Mouse (Mus musculus): ENCODE measurements around the gene Spata3. TPM values are rescaled to one million over a fixed set of nuclear protein-coding genes. Genes with fewer than 3 reads are reported as not detected.
"Not testable (repeated sequence)": the region's sequence is repeated elsewhere in the genome, so short reads cannot be mapped to it uniquely, and the experiment has no call there.

Gene Spata3
- 1 to 10 TPM in 1 of 4 experiments, under 1 TPM in 3; 0.46 to 2.0 (median 0.66) TPM for total RNA-seq (2022)

DNA sequence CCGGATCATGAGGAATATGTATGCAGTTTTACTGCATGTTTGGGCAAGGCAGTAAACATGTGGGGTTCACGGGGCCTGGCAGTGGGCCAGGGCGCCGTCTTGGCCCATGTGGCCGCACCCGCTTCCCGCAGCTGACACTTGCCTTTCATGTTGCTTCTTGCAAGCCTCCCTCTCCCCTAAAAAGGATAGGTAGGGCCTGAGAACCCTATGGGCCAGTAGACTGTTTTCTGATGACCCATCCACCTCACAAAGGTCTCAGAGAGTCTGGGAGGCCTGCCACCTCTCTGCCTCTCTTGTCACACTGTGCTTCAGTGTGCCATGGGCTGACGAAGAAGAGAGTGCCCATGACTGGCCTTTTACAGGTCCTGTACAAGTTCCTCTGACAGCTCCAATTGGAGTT is at the start of gene Spata3:
Gene Spata3, plus strand, starts transcription at position 301 of the 400 bp plus-strand sequence.
- DNase-seq (ENCODE audit: low spot score in 2 of 2): no peak

DNA sequence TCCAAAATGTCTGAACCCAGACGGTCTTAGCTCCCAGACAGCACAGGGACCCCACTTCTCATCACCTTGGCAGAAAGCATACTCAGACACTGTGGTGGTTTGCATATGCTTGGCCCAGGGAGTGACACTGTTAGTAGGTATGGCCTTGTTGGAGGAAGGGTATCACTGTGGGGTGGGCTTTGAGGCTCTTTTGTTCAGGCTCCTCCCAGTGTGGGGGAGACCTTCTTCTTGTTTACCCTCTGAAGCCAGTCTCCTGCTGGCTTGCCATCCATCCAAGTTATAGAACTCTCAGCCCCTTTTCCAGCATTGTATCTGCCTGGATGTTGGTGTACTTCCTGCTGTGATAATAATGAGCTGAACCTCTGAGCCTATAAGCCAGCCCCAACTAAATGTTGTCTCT is 47.5 kb upstream of the Spata3 start:
- no peak for DNase-seq (ENCODE audit: low spot score in 2 of 2)

DNA sequence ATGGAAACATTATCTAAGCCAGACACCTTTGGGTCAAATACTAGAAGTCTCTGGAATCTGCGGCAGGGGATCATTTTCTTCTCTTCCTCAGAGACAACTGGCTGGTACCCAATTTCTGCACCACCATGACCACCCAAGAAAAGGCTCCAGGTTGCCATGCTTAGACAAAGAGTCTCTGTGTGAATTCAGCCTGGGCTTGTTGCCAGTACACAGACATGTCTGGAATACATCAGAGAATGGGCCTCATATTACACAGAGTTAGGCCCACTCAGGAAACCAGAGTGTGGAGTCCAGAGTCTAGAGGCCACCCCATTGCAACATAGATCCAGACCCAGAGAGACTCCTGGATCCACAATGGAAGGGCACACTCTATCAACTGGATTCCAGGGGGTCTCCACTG is 47.1 kb upstream of the Spata3 start:
- DNase-seq (ENCODE audit: low spot score in 2 of 2): peak in 1 of 2 experiments; percentile 41

DNA sequence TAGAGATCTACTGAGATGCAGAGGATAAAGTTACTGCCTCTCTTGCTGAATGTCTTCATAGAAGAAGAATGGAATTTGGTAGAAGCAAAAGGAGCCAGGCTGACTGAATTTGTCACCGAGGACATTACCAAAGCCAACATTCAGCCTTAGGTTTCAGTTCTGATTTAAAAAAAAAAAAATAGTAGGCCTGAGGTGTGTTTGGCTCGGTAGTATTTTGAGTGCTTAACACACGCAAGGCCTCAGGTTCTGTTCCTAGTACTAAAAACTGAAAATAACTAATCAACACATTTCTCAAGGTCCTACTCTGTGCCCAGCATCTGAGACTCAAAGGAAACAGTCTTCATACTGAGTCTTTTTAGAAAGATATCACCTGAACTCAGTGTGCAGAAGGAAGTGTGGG is 45.5 kb upstream of the Spata3 start:
- no peak for DNase-seq (ENCODE audit: low spot score in 2 of 2)

DNA sequence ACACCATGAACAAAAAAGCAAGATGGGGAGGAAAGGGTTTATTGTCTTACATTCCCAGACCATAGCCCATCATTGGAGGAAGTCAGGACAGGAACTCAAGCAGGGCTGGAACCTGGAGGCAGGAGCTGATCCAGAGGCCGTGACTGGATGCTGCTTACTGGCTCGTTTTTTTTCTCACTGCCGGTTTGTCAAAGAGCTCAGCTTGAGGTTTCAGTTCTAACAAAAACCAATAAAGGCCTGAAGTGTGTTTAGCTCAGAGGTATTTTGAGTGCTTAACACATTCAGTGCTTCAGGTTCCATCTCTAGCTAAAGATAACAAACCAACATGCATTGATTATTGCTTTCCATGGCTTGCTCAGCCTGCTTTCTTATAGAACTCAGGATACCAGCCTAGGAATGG is 44.3 kb upstream of the Spata3 start:
- no peak for DNase-seq (ENCODE audit: low spot score in 2 of 2)

DNA sequence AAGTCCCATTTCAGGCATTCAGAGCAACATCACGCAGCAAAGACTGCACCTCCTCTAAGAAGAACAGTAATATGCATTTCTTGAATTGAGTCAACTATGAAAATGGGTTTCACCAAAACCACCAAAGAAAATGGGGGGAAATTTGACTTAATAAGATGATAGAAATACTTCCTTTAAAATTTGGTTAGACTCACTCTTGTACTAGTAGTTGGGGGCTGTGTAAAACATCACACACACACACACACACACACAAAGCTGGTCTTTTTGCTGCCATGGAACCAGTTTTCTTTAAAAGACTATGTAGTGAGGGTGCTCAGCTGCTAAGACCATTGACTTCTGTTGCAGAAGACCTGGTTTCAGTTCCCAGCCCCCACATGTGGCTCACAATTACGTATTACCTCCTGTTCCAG is 43.1 kb upstream of the Spata3 start:
- no peak for DNase-seq (ENCODE audit: low spot score in 2 of 2)

DNA sequence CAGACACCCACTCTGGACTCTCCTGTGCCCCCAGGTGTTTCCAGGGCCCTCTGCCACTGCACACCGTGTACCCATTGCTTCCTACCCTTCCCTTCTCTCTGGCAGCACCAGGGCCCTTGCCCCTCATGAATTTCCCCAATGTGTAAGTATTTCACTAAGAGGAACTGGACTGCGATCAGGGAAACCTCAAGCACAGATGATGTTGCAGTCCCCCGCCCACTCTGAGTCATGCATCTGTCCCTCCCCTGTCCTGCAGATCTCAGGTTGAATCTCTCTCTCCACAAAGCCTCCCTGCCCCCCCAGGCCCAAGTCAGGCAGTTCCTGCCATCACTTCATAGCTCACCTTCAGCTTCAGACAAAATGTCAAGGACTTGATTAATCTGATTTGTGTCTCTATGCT is 38.9 kb upstream of the Spata3 start:
- no peak for DNase-seq (ENCODE audit: low spot score in 2 of 2)

DNA sequence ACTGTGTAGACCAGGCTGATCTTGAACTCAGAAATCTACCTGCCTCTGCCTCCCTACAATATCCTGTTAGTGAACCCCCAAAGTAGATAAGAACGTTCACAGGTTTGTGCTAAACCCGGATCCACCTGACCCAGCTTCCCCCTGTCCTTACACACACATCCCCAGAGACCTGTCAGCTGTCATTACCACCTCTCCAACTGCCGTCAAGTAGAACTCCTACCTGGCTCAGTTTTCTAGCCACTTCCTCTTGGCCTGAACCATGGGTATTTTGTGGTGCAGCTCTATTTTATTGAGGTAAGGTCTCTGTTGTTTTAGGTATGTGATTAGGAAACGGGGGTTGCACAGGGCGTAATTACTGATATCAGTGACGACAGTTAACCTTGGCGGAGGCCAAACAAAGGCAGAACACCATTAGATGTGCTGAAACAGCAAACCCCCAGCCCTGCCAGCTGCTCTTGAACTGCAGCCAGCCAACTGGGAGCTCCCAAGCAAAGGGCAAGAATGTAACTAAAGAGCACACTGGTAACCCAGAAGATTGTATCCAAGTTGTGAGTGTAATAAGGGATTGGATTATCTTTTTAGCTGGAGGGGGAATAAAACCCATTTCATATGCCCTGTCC is 34.8 kb upstream of the Spata3 start:
- no peak for DNase-seq (ENCODE audit: low spot score in 2 of 2)

DNA sequence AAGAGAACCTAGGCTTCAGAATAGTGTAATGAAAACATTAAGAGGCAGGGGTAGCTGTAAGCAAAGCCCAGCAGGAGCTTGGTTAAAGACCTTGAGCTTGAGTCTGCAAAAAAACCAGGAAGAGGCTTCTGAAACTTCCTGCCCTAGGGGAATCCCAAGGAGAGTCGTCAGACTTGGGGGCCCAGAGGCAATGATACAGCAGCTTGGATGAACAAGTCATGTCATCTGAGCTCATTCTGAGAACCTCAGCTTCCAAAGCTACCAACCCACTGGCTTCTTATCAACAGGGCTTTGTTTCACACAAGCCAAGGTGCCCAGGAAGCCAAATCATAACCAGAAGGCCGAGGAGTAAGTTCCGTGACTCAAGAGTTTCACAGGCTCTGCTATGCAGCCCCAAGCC is 30.8 kb upstream of the Spata3 start:
- no peak for DNase-seq (ENCODE audit: low spot score in 2 of 2)

DNA sequence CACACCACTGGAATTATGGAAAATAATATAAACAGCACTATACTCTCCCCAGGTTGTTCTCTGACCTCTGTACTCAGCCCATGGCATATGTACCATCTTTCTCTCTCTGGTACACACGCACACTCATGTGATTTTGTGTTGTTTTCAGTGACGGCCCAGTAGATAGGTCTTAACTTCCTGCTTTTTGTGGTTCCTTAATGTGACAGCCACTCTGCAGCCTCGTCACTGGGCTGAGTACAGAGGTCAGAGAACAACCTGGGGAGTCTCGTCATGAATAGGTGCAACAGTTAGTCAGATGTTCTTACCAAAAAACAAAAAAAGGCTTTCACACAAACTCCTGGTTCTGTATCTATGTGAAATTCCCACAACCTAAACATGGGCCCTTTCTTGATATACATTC is 28.3 kb upstream of the Spata3 start:
- no peak for DNase-seq (ENCODE audit: low spot score in 2 of 2)

DNA sequence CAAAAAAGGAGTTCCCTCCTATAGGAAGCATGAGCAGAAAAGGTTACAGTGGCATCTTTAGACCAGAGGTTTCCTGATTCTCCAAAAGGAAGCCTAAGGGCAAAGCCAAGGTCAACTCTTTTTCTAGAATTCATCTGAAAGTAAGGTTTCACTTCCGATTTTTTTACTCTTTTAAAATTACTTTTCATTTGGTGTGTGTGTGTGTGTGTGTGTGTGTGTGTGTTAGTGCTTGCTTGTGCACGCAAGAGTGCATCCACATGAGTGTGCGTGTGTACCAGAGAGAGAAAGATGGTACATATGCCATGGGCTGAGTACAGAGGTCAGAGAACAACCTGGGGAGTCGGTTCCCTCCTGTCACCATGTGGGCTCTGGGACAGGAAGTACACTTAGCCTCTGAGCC is 27.7 kb upstream of the Spata3 start:
- DNase-seq (ENCODE audit: low spot score in 2 of 2): not testable (repeated sequence)

DNA sequence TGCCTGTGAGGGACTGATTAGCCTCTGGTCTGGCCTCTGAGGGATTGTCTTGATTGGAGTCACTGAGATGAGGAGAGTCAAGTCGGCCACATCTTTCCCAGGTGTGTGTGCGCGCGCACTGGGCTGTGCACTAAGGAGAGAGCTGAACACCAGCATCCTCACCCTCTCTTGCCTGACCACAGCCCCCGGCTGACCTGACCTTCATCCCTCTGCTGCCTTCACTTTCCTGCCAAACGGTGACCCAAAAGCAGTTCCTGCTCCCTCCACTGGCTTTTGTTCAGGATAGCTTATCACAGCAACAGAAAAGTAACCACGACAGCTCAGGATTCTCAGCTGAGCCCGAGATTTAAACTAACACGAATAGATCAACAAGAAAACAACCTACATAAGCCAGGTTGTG is 24.4 kb upstream of the Spata3 start:
- no peak for DNase-seq (ENCODE audit: low spot score in 2 of 2)

DNA sequence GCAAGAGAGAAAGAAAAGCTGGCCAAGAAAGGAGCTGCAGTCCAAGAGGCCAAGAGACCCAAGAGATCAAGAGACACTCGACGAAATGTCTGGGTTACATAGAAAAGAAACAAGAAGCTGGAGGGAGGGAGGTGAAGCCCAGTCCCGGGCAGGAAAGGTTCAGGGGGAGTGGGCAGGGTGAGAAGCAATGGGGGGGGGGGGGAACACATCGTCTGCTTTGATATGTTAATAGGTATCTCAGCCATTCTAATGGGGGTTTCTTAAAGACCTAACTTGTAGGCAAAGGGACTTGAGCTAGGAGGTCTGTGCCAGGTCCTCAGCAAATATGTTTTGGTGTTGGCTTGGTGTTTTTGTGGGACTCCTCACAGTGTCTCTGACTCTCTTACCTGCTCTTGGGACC is 23.1 kb upstream of the Spata3 start:
- DNase-seq (ENCODE audit: low spot score in 2 of 2): no peak

DNA sequence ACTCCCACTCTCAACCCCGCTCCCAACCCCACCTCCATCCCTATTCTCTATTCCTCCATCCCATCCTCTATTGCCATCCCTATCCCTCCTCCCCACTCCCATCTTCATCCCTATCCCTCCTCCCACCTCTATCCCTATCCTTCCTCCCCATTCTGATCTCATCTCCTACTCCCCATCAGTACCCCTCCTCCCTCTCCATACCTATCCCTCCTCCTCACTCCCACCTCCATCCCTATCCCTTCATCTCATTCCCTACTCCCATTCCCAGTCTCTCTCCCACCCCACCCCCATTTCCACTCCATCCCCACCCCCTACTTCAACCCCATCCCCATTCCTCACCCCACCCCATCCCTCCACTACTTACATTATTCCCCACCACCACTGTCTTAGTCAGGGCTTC is 19.4 kb upstream of the Spata3 start:
- no peak for DNase-seq (ENCODE audit: low spot score in 2 of 2)

DNA sequence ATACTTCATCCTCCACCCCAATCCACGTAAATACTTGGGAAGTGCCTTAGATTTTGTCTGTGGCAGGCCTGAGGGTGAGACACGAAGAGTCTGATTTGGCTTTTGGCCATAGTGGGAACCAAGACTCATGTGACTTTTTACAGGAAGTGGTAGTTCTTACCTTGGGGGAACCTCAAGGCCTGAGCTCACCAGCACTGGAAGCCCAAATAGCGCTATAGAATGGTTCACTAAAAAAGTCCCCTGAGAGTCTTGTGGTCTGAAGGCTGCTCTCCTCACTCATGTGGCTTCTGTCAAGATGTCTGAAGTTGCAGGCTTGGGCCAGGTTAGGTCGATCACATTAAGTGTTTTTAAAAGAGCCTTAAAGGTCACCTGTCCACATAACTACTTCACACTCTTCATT is 18.6 kb upstream of the Spata3 start:
- DNase-seq (ENCODE audit: low spot score in 2 of 2): no peak

DNA sequence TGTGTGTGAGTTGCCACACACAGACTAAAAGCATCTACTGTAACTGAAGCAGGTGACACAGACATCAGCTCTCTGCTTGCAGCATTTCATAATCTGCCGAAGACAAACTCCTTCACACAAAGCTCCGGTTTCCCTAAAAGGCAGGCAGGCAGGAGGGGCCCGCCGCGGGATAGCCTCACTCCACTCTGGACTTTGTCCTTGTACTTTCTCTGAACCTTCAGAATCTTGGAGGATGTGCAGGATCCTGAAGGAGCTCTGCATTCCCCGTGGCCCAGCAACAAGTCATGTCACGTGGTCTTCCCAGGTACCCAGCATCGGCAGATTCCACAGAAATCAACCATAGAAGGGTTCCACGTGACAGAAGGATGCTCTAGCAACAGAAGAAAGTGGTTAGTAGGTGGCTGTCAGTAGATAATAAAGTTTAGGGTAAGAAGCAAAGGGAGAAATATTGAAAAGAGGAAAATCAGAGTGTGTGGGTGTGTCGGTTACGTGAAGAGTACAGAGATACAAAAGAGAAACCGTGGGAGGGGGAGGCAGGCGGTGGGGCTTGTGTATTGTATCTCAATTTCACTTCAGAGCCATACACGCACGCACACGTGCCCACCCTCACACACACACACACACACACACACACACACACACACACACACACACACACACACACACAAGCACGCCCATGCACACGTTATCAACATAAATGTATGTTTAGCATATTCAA is 16.6 kb upstream of the Spata3 start:
- DNase-seq (ENCODE audit: low spot score in 2 of 2): peak; percentile 31 to 50

DNA sequence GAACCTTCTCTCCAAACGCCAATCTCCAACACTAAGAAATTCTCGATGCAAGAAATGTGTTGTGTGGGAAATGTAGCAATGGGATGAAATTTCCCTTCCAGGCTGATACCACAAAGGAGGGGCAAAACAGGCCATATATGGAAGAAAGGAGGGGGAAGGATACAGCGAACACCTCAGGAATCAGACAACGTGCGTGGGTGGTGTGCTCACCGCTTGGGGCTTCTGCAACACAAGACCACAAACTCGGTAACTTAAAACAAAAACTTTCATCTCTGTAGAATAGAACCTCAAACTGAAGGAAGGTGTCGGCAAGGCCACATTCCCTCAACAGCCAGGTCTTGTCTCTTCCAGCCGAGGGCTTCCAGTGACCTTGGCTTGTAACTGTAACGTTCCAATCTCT is 11.1 kb upstream of the Spata3 start:
- DNase-seq (ENCODE audit: low spot score in 2 of 2): no peak

DNA sequence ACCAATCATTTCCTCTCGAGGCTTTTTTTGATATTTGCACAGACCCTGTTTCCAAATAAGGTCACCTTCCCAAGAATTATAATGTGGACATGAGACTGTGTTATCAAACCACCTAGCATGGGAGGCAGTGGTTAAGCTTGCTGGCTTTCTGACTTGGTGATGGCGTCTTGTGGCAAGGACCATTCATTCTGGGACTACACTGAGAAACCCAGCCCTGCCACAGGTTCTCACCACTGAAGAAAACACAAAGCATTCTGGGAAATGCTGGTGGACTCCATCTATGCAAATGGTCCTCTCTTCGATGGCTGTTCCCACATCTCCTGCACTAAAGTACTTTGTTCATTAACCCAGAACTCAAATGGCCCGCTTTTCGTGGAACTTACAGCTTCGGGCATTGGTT is 10.6 kb upstream of the Spata3 start:
- no peak for DNase-seq (ENCODE audit: low spot score in 2 of 2)

DNA sequence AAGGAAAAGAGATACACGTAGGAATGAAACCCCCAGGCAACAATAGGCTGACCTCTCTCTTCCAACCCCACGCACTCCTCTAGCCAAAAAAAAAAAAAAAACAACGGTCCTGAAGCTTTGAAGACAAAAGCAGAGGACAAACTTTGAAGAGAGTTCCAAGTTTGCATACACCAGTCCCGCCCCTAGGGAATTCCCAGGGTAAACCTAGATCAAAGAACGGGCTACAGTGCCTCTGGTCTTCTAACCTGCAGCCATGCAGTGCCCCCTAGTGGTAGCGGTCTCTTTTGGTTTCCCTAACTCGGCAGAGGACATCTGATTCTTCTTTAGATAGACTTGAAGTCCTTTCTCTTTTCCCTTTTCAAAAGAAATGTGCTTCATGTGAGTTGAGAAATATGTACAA is 8.8 kb upstream of the Spata3 start:
- peak; percentile 69 to 76 for DNase-seq (ENCODE audit: low spot score in 2 of 2)

DNA sequence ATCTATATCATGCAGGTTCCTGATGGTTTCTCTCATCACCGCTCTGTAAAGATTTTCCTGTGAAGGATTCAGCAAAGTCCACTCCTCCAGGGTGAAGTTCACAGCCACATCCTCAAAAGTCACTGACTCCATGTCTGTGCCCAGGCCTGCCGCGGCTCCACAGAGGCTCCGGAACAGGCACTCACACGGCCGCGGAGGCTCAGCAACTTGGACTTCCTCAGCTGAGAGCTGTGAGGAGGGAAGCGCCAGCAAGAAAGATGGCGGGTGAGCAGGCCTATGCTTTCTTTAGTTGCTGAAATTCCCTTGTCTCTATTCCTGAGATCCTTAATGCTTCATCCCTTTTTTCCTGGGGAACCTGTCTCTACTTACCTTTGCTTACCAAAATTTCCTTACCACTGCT is 858 bp upstream of the Spata3 start:
- not testable (repeated sequence) for DNase-seq (ENCODE audit: low spot score in 2 of 2)

DNA sequence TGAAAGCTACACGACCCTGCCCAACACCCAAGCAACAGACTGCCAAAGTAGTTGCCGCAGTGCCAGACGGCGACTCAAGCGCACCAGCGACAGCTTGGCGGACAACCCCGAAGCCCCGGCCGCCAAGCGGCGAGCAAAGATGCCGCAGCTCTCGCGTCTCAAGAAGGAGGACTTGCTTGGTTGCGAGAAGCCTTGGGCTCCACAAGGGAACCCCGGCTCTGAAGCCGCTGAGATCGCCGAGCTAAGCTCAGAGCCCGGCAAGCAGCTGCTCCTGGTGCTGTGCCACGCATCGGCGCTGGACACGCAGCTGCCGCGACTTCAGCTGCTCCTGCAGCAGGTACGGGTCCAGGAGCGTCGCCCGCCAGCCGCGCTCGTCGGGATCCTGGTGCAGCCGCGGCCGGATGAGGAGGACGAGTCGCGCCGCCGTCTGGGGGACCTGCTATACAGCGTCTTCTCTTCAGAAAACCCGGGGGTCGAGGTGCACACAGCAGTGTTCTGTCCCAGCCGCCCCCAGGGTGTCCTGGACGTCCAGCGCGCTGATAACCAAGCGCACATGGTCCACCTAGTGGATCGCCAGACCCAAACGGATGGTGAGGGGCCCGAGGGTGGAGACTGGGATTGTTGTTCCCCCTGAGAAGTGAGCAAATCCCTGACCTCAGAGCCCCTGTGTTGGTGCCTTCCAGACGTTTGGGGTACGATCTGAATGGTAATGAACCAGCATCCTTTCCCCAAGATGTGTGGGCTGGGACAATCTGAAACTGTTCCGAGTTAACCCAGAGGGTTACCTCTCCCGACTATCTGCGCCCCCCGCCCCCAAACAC is 1.8 kb downstream of the Spata3 start:
- DNase-seq (ENCODE audit: low spot score in 2 of 2): peak; percentile 59 to 63

DNA sequence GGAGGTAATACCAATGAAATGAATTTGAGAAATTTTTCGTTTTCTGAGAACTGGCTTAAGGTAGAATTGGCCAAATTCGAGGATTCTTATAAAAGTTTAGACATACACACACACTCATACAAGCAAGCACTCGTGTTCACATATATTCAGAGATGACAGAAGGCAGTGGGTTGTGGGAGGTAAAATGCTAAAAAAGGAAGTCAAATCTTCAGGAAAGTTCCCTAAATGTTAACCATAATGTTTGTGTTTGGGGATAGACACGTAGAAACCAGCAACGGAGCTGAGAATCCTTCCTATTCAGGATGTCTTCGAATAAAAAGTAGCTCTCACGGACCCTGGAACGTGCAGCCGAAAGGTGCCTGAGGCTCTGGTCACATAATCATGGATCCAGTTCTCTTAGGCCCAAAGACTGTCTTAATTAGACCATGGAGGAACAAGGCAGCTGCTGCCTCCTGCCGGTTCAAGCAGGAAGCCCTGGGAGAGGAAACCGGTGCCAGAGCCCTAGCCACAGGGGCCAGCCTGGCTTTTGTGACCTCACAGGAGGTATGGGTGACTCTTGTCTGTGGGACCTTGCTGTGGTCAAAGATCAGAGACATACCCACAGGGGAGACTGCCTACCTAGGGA is 4.9 kb downstream of the Spata3 start:
- no peak for DNase-seq (ENCODE audit: low spot score in 2 of 2)

All from left cerebral cortex, adult 8-10 months (tissue).